ENCODE assay signal across 10 mouse cellular contexts in genomic region chr12:118661214-118661486, GRCm38 (mm10).
DNase-seq lines count a peak whose midpoint lies in the region; ATAC-seq lines count a peak whose summit lies in the region.
"Had no signal": no experiment of that assay in that cellular context is flagged by ENCODE, and none has a peak within 500 bp of the region (broad histone marks: within the 10 kb centered on the region; RNA-seq: fewer than 3 reads in every experiment).

No protein-coding gene starts in this region.

- WGBS in heart, embryonic 15.5 days: 14% methylated on average over 5 of the region's 5 CpGs
- WGBS in embryonic facial prominence, embryonic 14.5 days: 4% methylated on average over 5 of the region's 5 CpGs
- 1% methylated on average over 5 of the region's 5 CpGs for WGBS in hindbrain, embryonic 16.5 days
- WGBS in neural tube, embryonic 12.5 days: 0% methylated on average over 5 of the region's 5 CpGs

- H3K4me3 ChIP-seq in heart, embryonic 15.5 days: peak overlapping the region; percentile 12; the same call in 1 of the 2 replicates
- no peak overlapping the region for H3K4me3 ChIP-seq in embryonic facial prominence, embryonic 14.5 days (ENCODE audit: low read depth, low read length)
- H3K4me3 ChIP-seq in hindbrain, embryonic 16.5 days (ENCODE audit: low read length): no peak overlapping the region
- H3K4me3 ChIP-seq in neural tube, embryonic 12.5 days: no peak overlapping the region

- H3K4me1 ChIP-seq in heart, embryonic 15.5 days (replicated peaks): no peaks in the 10 kb centered on the region
- H3K4me1 ChIP-seq in embryonic facial prominence, embryonic 14.5 days (ENCODE audit: control insufficient read depth, insufficient read depth, low read length): no peaks in the 10 kb centered on the region
- no peaks in the 10 kb centered on the region; the same call in 1 of the 2 replicates for H3K4me1 ChIP-seq in hindbrain, embryonic 16.5 days (ENCODE audit: control insufficient read depth, insufficient read depth, low read depth, low read length)
- peaks cover 10% of the 10 kb centered on the region; the same call in 1 of the 2 replicates for H3K4me1 ChIP-seq in neural tube, embryonic 12.5 days

- no peak for DNase-seq in heart, postnatal 14 days
- peak; percentile 13 for DNase-seq in embryonic facial prominence, embryonic 14.5 days (ENCODE audit: low spot score)
- no peak for DNase-seq in spleen, postnatal 36 days (ENCODE audit: low spot score in 2 of 2)
- no peak for DNase-seq in adrenal gland, postnatal 10 days
- no peak for DNase-seq in T-cell, adult 2 months (ENCODE audit: low spot score)

- no peaks in the 10 kb centered on the region for H3K36me3 ChIP-seq in heart, embryonic 15.5 days
- H3K36me3 ChIP-seq in embryonic facial prominence, embryonic 14.5 days (ENCODE audit: control insufficient read depth, insufficient read depth, low read length): no peaks in the 10 kb centered on the region
- no peaks in the 10 kb centered on the region for H3K36me3 ChIP-seq in hindbrain, embryonic 16.5 days (ENCODE audit: control insufficient read depth, insufficient read depth, low read length)
- H3K36me3 ChIP-seq in neural tube, embryonic 12.5 days: no peaks in the 10 kb centered on the region

- no peak overlapping the region for H3K9ac ChIP-seq in heart, embryonic 15.5 days
- no peak overlapping the region for H3K9ac ChIP-seq in embryonic facial prominence, embryonic 14.5 days (ENCODE audit: low read depth, low read length)
- no peak overlapping the region for H3K9ac ChIP-seq in hindbrain, embryonic 16.5 days (ENCODE audit: low read depth, low read length)
- no peak overlapping the region for H3K9ac ChIP-seq in neural tube, embryonic 12.5 days

- no peaks in the 10 kb centered on the region; the same call in 1 of the 2 replicates for H3K27me3 ChIP-seq in heart, embryonic 15.5 days
- H3K27me3 ChIP-seq in embryonic facial prominence, embryonic 14.5 days (replicated peaks; ENCODE audit: control insufficient read depth, insufficient read depth, low read length): peaks cover 11% of the 10 kb centered on the region
- H3K27me3 ChIP-seq in hindbrain, embryonic 16.5 days (replicated peaks; ENCODE audit: control insufficient read depth, insufficient read depth, low read length): peaks cover 36% of the 10 kb centered on the region
- peaks cover 53% of the 10 kb centered on the region for H3K27me3 ChIP-seq in neural tube, embryonic 12.5 days (replicated peaks)
- H3K27me3 ChIP-seq: Patski had no signal

- peak overlapping the region; percentile 48 for H3K4me2 ChIP-seq in heart, embryonic 15.5 days
- peak overlapping the region; percentile 24 for H3K4me2 ChIP-seq in embryonic facial prominence, embryonic 14.5 days (ENCODE audit: low read depth, low read length)
- peak overlapping the region; percentile 16 for H3K4me2 ChIP-seq in hindbrain, embryonic 16.5 days (ENCODE audit: low read length)
- peak overlapping the region; percentile 27; the same call in 1 of the 2 replicates for H3K4me2 ChIP-seq in neural tube, embryonic 12.5 days (replicated peaks)

- H3K27ac ChIP-seq in heart, embryonic 15.5 days: no peak overlapping the region
- H3K27ac ChIP-seq in embryonic facial prominence, embryonic 14.5 days (replicated peaks; ENCODE audit: low read depth, low read length): no peak overlapping the region
- H3K27ac ChIP-seq in hindbrain, embryonic 16.5 days (ENCODE audit: low read depth, low read length): no peak overlapping the region
- H3K27ac ChIP-seq in neural tube, embryonic 12.5 days: no peak overlapping the region
- H3K27ac ChIP-seq: kidney, postnatal 0 days had no signal

- H3K9me3 ChIP-seq in heart, embryonic 15.5 days (replicated peaks): no peaks in the 10 kb centered on the region
- H3K9me3 ChIP-seq in embryonic facial prominence, embryonic 14.5 days (ENCODE audit: control insufficient read depth, low read length): no peaks in the 10 kb centered on the region
- H3K9me3 ChIP-seq in hindbrain, embryonic 16.5 days (ENCODE audit: control insufficient read depth, low read length): no peaks in the 10 kb centered on the region
- H3K9me3 ChIP-seq in neural tube, embryonic 12.5 days: no peaks in the 10 kb centered on the region

- intact Hi-C loops in heart, postnatal 14 days (cut with DNase I): no loop called here

- no peak for ATAC-seq in heart, embryonic 15.5 days (replicated peaks; ENCODE audit: insufficient number of reproducible peaks, insufficient read depth, low FRiP score, low read depth)
- no peak for ATAC-seq in embryonic facial prominence, embryonic 14.5 days (ENCODE audit: low read depth)
- ATAC-seq in hindbrain, embryonic 16.5 days: peak; percentile 73; the same call in 1 of the 2 replicates
- peak; percentile 78 for ATAC-seq in neural tube, embryonic 12.5 days (ENCODE audit: low FRiP score, low read depth)
- ATAC-seq: Patski had no signal

Comparison
In these comparisons a context has a peak if more than half of its experiments do, and no peak if none do; other contexts are left out.
1. ATAC-seq: peak in hindbrain, embryonic 16.5 days (single experiment) and neural tube, embryonic 12.5 days (single experiment); none in heart, embryonic 15.5 days (single experiment) and embryonic facial prominence, embryonic 14.5 days (single experiment).
2. Peak in every context shown above with its lines, with median percentiles within 50 percentile points of each other: H3K4me2 ChIP-seq.